In genomic region chr5:84184189-84184588, GRCm38 (mm10) we compare ENCODE assay signal across 22 mouse cellular contexts.
DNase-seq lines count a peak whose midpoint lies in the region; ATAC-seq and TF ChIP-seq lines count a peak whose summit lies in the region.
"Had no signal": no experiment of that assay in that cellular context is flagged by ENCODE, and none has a peak within 500 bp of the region (broad histone marks: within the 10 kb centered on the region; RNA-seq: fewer than 3 reads in every experiment).

No protein-coding gene starts in this region.

- H3K4me3 ChIP-seq in forebrain, embryonic 15.5 days = no peak overlapping the region
- H3K4me3 ChIP-seq in forebrain, embryonic 13.5 days = no peak overlapping the region
- no peak overlapping the region for H3K4me3 ChIP-seq in midbrain, embryonic 15.5 days
- no peak overlapping the region for H3K4me3 ChIP-seq in midbrain, embryonic 11.5 days (ENCODE audit: low read depth, low read length)
- H3K4me3 ChIP-seq: embryonic facial prominence, embryonic 13.5 days; embryonic facial prominence, embryonic 15.5 days; erythroblast, embryonic 14.5 days; forebrain, embryonic 10.5 days; forebrain, embryonic 12.5 days had no signal

- no peak overlapping the region for H3K9ac ChIP-seq in forebrain, embryonic 15.5 days (replicated peaks)
- H3K9ac ChIP-seq in forebrain, embryonic 13.5 days = no peak overlapping the region
- no peak overlapping the region for H3K9ac ChIP-seq in midbrain, embryonic 15.5 days
- H3K9ac ChIP-seq in midbrain, embryonic 11.5 days (ENCODE audit: low read length) = no peak overlapping the region
- H3K9ac ChIP-seq: embryonic facial prominence, embryonic 13.5 days; embryonic facial prominence, embryonic 15.5 days; forebrain, embryonic 12.5 days had no signal

- 91% methylated on average over 8 of the region's 8 CpGs for WGBS in forebrain, embryonic 15.5 days
- WGBS in forebrain, embryonic 13.5 days = 90% methylated on average over 8 of the region's 8 CpGs
- 85% methylated on average over 8 of the region's 8 CpGs for WGBS in midbrain, embryonic 15.5 days
- 91% methylated on average over 8 of the region's 8 CpGs for WGBS in midbrain, embryonic 11.5 days

- no peak for TF ChIP-seq POLR2A in brain, embryonic 14.5 days (IDR thresholded peaks at IDR 0.05; ENCODE audit: borderline replicate concordance, extremely low read depth, insufficient read depth, insufficient read length, poor library complexity, severe bottlenecking)

- no peaks in the 10 kb centered on the region for H3K4me1 ChIP-seq in forebrain, embryonic 15.5 days
- no peaks in the 10 kb centered on the region for H3K4me1 ChIP-seq in forebrain, embryonic 13.5 days
- no peaks in the 10 kb centered on the region for H3K4me1 ChIP-seq in midbrain, embryonic 15.5 days
- H3K4me1 ChIP-seq in midbrain, embryonic 11.5 days (ENCODE audit: control insufficient read depth, insufficient read depth, low read length) = no peaks in the 10 kb centered on the region
- H3K4me1 ChIP-seq: embryonic facial prominence, embryonic 13.5 days; embryonic facial prominence, embryonic 15.5 days; forebrain, embryonic 10.5 days; forebrain, embryonic 12.5 days had no signal

- no peaks in the 10 kb centered on the region for H3K27me3 ChIP-seq in forebrain, embryonic 15.5 days
- H3K27me3 ChIP-seq in forebrain, embryonic 13.5 days = no peaks in the 10 kb centered on the region
- H3K27me3 ChIP-seq in midbrain, embryonic 15.5 days (replicated peaks) = no peaks in the 10 kb centered on the region
- H3K27me3 ChIP-seq in midbrain, embryonic 11.5 days (ENCODE audit: control insufficient read depth, insufficient read depth, low read length) = no peaks in the 10 kb centered on the region
- H3K27me3 ChIP-seq: embryonic facial prominence, embryonic 13.5 days; embryonic facial prominence, embryonic 15.5 days; forebrain, embryonic 12.5 days had no signal

- H3K27ac ChIP-seq in forebrain, embryonic 15.5 days (replicated peaks) = no peak overlapping the region
- H3K27ac ChIP-seq in forebrain, embryonic 13.5 days = no peak overlapping the region
- no peak overlapping the region for H3K27ac ChIP-seq in midbrain, embryonic 15.5 days
- H3K27ac ChIP-seq in midbrain, embryonic 11.5 days (ENCODE audit: low read depth, low read length) = no peak overlapping the region
- H3K27ac ChIP-seq: embryonic facial prominence, embryonic 13.5 days; embryonic facial prominence, embryonic 15.5 days; forebrain, embryonic 10.5 days; forebrain, embryonic 12.5 days had no signal

- ATAC-seq in forebrain, embryonic 15.5 days (replicated peaks) = 0 out of 2 replicates have a peak, but pooled peaks have one; percentile 8
- ATAC-seq in forebrain, embryonic 13.5 days = no peak
- peak; percentile 72 for ATAC-seq in midbrain, embryonic 15.5 days (replicated peaks)
- no peak for ATAC-seq in midbrain, embryonic 11.5 days (ENCODE audit: low FRiP score)

- no peak for TF ChIP-seq CTCF in brain, embryonic 14.5 days (IDR thresholded peaks at IDR 0.05; ENCODE audit: borderline replicate concordance, extremely low read depth, insufficient read depth, insufficient read length)

- H3K36me3 ChIP-seq in forebrain, embryonic 15.5 days = no peaks in the 10 kb centered on the region
- H3K36me3 ChIP-seq in forebrain, embryonic 13.5 days (ENCODE audit: poor library complexity, severe bottlenecking) = no peaks in the 10 kb centered on the region
- no peaks in the 10 kb centered on the region for H3K36me3 ChIP-seq in midbrain, embryonic 15.5 days (replicated peaks)
- no peaks in the 10 kb centered on the region for H3K36me3 ChIP-seq in midbrain, embryonic 11.5 days (ENCODE audit: control insufficient read depth, insufficient read depth, low read length)
- H3K36me3 ChIP-seq: embryonic facial prominence, embryonic 13.5 days; embryonic facial prominence, embryonic 15.5 days; forebrain, embryonic 10.5 days; forebrain, embryonic 12.5 days had no signal

- no peaks in the 10 kb centered on the region for H3K9me3 ChIP-seq in forebrain, embryonic 15.5 days
- no peaks in the 10 kb centered on the region for H3K9me3 ChIP-seq in forebrain, embryonic 13.5 days (replicated peaks)
- H3K9me3 ChIP-seq in midbrain, embryonic 15.5 days = no peaks in the 10 kb centered on the region
- H3K9me3 ChIP-seq in midbrain, embryonic 11.5 days (ENCODE audit: control insufficient read depth, low read length) = no peaks in the 10 kb centered on the region
- H3K9me3 ChIP-seq: embryonic facial prominence, embryonic 13.5 days; embryonic facial prominence, embryonic 15.5 days; forebrain, embryonic 10.5 days; forebrain, embryonic 12.5 days had no signal

- intact Hi-C loops in left cerebral cortex, postnatal 14 days (cut with DNase I) = no loop called here

- H3K4me2 ChIP-seq in forebrain, embryonic 15.5 days (replicated peaks) = no peak overlapping the region
- H3K4me2 ChIP-seq in forebrain, embryonic 13.5 days = no peak overlapping the region
- no peak overlapping the region for H3K4me2 ChIP-seq in midbrain, embryonic 15.5 days
- H3K4me2 ChIP-seq in midbrain, embryonic 11.5 days = no peak overlapping the region
- H3K4me2 ChIP-seq: embryonic facial prominence, embryonic 13.5 days; embryonic facial prominence, embryonic 15.5 days; forebrain, embryonic 12.5 days had no signal

- no peak for DNase-seq in midbrain, embryonic 11.5 days (ENCODE audit: low spot score, missing footprints)
- peak; percentile 10 for DNase-seq in brain, adult 2 months (ENCODE audit: low read depth, low spot score)
- DNase-seq in brain, embryonic 14.5 days (ENCODE audit: low read depth) = peak; percentile 63
- DNase-seq in left cerebral cortex, postnatal 14 days (ENCODE audit: low spot score in 2 of 2) = no peak
- DNase-seq: adrenal gland, adult 2 months; adrenal gland, postnatal 10 days; adrenal gland, postnatal 25 days; cerebellum, adult 11 months; cerebellum, adult 18-20 months; cerebellum, adult 8-10 months; cerebellum, adult 9-11 months; cerebellum, postnatal 14 days; cerebellum, postnatal 36 days; embryo, embryonic 11 days had no signal

Comparison
In these comparisons a context has a peak if more than half of its experiments do, and no peak if none do; other contexts are left out.
1. ATAC-seq: peak in forebrain, embryonic 15.5 days (single experiment) and midbrain, embryonic 15.5 days (single experiment); none in forebrain, embryonic 13.5 days (single experiment) and midbrain, embryonic 11.5 days (single experiment).
2. DNase-seq: peak in brain, adult 2 months (single experiment) and brain, embryonic 14.5 days (single experiment); none in midbrain, embryonic 11.5 days (single experiment) and left cerebral cortex, postnatal 14 days (0 of 2).